Mouse (Mus musculus): ENCODE data around the gene Zbtb41. TPM values are rescaled to one million over a fixed set of nuclear protein-coding genes. Genes with fewer than 3 reads are reported as not detected.
"Not testable (repeated sequence)": the region's sequence is repeated elsewhere in the genome, so short reads cannot be mapped to it uniquely, and the experiment has no call there.

Gene Zbtb41
- total RNA-seq (2022): 10 to 100 TPM; 32.2 to 46.3 (median 37.4) TPM

GRCm38 (mm10) chr1:139421875-139422791, at the start of gene Zbtb41:
Gene Zbtb41, plus strand, starts transcription at chr1:139422288.
- peak; percentile 81 for DNase-seq

GRCm38 (mm10) chr1:139375900-139376299, 46.2 kb upstream of the Zbtb41 start:
- no peak for DNase-seq

GRCm38 (mm10) chr1:139376638-139377286, 45.3 kb upstream of the Zbtb41 start, which contains the start of gene Crb1:
Gene Crb1, minus strand, starts transcription at chr1:139377100.
- DNase-seq: no peak

GRCm38 (mm10) chr1:139378861-139379620, 43.0 kb upstream of the Zbtb41 start:
- no peak for DNase-seq

- no peak for DNase-seq
Observed at GRCm38 (mm10) chr1:139379621-139379984, 42.5 kb upstream of the Zbtb41 start.

- DNase-seq: no peak
Observed at GRCm38 (mm10) chr1:139391747-139392146, 30.3 kb upstream of the Zbtb41 start.

GRCm38 (mm10) chr1:139396589-139396988, 25.5 kb upstream of the Zbtb41 start:
- no peak for DNase-seq

GRCm38 (mm10) chr1:139405766-139406165, 16.3 kb upstream of the Zbtb41 start:
- no peak for DNase-seq

- DNase-seq: no peak
Observed at GRCm38 (mm10) chr1:139407701-139408100, 14.4 kb upstream of the Zbtb41 start.

- not testable (repeated sequence) for DNase-seq
Observed at GRCm38 (mm10) chr1:139412365-139412764, 9.7 kb upstream of the Zbtb41 start.

- no peak for DNase-seq
Observed at GRCm38 (mm10) chr1:139413465-139413864, 8.6 kb upstream of the Zbtb41 start.

GRCm38 (mm10) chr1:139421521-139421874, 590 bp upstream of the Zbtb41 start:
- no peak for DNase-seq

GRCm38 (mm10) chr1:139422941-139423340, 853 bp downstream of the Zbtb41 start:
- DNase-seq: no peak

GRCm38 (mm10) chr1:139423931-139424330, 1.8 kb downstream of the Zbtb41 start:
- no peak for DNase-seq

GRCm38 (mm10) chr1:139425006-139425405, 2.9 kb downstream of the Zbtb41 start:
- no peak for DNase-seq

GRCm38 (mm10) chr1:139438373-139438772, 16.3 kb downstream of the Zbtb41 start:
- DNase-seq: peak; percentile 22

- not testable (repeated sequence) for DNase-seq
Observed at GRCm38 (mm10) chr1:139443103-139443502, 21.0 kb downstream of the Zbtb41 start.

GRCm38 (mm10) chr1:139454340-139455225, 32.5 kb downstream of the Zbtb41 start, which contains the start of gene Aspm:
Gene Aspm, plus strand, starts transcription at chr1:139454772.
- peak; percentile 86 for DNase-seq

GRCm38 (mm10) chr1:139455226-139455869, 33.3 kb downstream of the Zbtb41 start:
- DNase-seq: no peak

- no peak for DNase-seq
Observed at GRCm38 (mm10) chr1:139460807-139461206, 38.7 kb downstream of the Zbtb41 start.

GRCm38 (mm10) chr1:139465936-139466335, 43.8 kb downstream of the Zbtb41 start:
- no peak for DNase-seq

Data from adrenal gland, adult 8-10 months (tissue).